Comparison of ENCODE assay signal across 27 mouse cellular contexts in genomic region chr4:101707234-101707633, GRCm38 (mm10). TPM values are rescaled to one million over a fixed set of nuclear protein-coding genes. Genes with fewer than 3 reads are reported as not detected.
A peak's percentile ranks its signal among the peaks of the same experiment; 100 is the strongest.
DNase-seq lines count a peak whose midpoint lies in the region; ATAC-seq and TF ChIP-seq lines count a peak whose summit lies in the region.
"Had no signal": no experiment of that assay in that cellular context is flagged by ENCODE, and none has a peak within 500 bp of the region (broad histone marks: within the 10 kb centered on the region; RNA-seq: fewer than 3 reads in every experiment).

No protein-coding gene starts in this region.

- H3K9me3 ChIP-seq in embryonic facial prominence, embryonic 10.5 days, result no peaks in the 10 kb centered on the region
- H3K9me3 ChIP-seq in limb, embryonic 14.5 days (ENCODE audit: control insufficient read depth, low read length), result no peaks in the 10 kb centered on the region
- H3K9me3 ChIP-seq: forebrain, embryonic 15.5 days; G1E; hindbrain, embryonic 13.5 days; liver, embryonic 13.5 days; megakaryocyte, embryonic 14.5 days; neural tube, embryonic 12.5 days had no signal

- peak; percentile 79 for DNase-seq in embryo, embryonic 10.5 days (ENCODE audit: low spot score)
- DNase-seq in embryonic facial prominence, embryonic 10.5 days (ENCODE audit: low spot score), result peak; percentile 71
- DNase-seq in forelimb bud, embryonic 11.5 days (ENCODE audit: low read depth, low spot score), result peak; percentile 86
- DNase-seq in limb, embryonic 14.5 days (ENCODE audit: low spot score), result peak; percentile 72
- no peak for DNase-seq in spleen, postnatal 10 days (ENCODE audit: low spot score in 2 of 2)
- DNase-seq in left cerebral cortex, postnatal 14 days (ENCODE audit: low spot score in 2 of 2), result no peak
- no peak for DNase-seq in frontal cortex, postnatal 36 days (ENCODE audit: low spot score in 2 of 2)
- DNase-seq: adrenal gland, adult 2 months; B cell, adult 2 months; cerebellum, adult 11-12 months; cerebellum, postnatal 25 days; gastrocnemius, postnatal 25 days; kidney, adult 8-10 months; kidney, postnatal 10 days; liver, embryonic 13.5 days; lung, adult 2 months; lung, postnatal 36 days; midbrain, embryonic 14.5 days; retina, postnatal 1 day; thymus, postnatal 14 days had no signal

- TF ChIP-seq POLR2A in limb, embryonic 14.5 days (IDR thresholded peaks at IDR 0.05; ENCODE audit: borderline replicate concordance, extremely low read depth, insufficient read depth, insufficient read length), result no peak

- intact Hi-C loops in left cerebral cortex, postnatal 14 days (cut with DNase I), result no loop called here

- no peak overlapping the region for H3K4me3 ChIP-seq in embryonic facial prominence, embryonic 10.5 days
- H3K4me3 ChIP-seq in limb, embryonic 14.5 days (replicated peaks; ENCODE audit: low read length), result no peak overlapping the region
- H3K4me3 ChIP-seq: forebrain, embryonic 15.5 days; hindbrain, embryonic 13.5 days; liver, embryonic 13.5 days; megakaryocyte, embryonic 14.5 days; neural tube, embryonic 12.5 days had no signal

- H3K4me2 ChIP-seq in limb, embryonic 14.5 days (replicated peaks; ENCODE audit: low read depth, low read length, severe bottlenecking), result no peak overlapping the region
- H3K4me2 ChIP-seq: forebrain, embryonic 15.5 days; hindbrain, embryonic 13.5 days; liver, embryonic 13.5 days; neural tube, embryonic 12.5 days had no signal

- no peak overlapping the region for H3K9ac ChIP-seq in limb, embryonic 14.5 days (ENCODE audit: low read depth, low read length, severe bottlenecking)
- H3K9ac ChIP-seq: forebrain, embryonic 15.5 days; hindbrain, embryonic 13.5 days; liver, embryonic 13.5 days; neural tube, embryonic 12.5 days had no signal

- H3K4me1 ChIP-seq in embryonic facial prominence, embryonic 10.5 days, result peaks cover 21% of the 10 kb centered on the region
- peaks cover 17% of the 10 kb centered on the region for H3K4me1 ChIP-seq in limb, embryonic 14.5 days (ENCODE audit: control insufficient read depth, insufficient read depth, low read length)
- H3K4me1 ChIP-seq: forebrain, embryonic 15.5 days; hindbrain, embryonic 13.5 days; liver, embryonic 13.5 days; megakaryocyte, embryonic 14.5 days; neural tube, embryonic 12.5 days had no signal

- no peaks in the 10 kb centered on the region for H3K36me3 ChIP-seq in embryonic facial prominence, embryonic 10.5 days (replicated peaks)
- H3K36me3 ChIP-seq in limb, embryonic 14.5 days (ENCODE audit: control insufficient read depth, insufficient read depth, low read length), result no peaks in the 10 kb centered on the region
- H3K36me3 ChIP-seq: forebrain, embryonic 15.5 days; G1E; hindbrain, embryonic 13.5 days; liver, embryonic 13.5 days; neural tube, embryonic 12.5 days had no signal

- H3K27ac ChIP-seq in embryonic facial prominence, embryonic 10.5 days (replicated peaks), result peak overlapping the region; percentile 61; the same call in 1 of the 2 replicates
- peak overlapping the region; percentile 75; the same call in 1 of the 2 replicates for H3K27ac ChIP-seq in limb, embryonic 14.5 days (replicated peaks; ENCODE audit: low read depth, low read length)
- H3K27ac ChIP-seq: forebrain, embryonic 15.5 days; hindbrain, embryonic 13.5 days; liver, embryonic 13.5 days; neural tube, embryonic 12.5 days had no signal

- WGBS in embryonic facial prominence, embryonic 10.5 days, result 23% methylated on average over 2 of the region's 2 CpGs
- WGBS in limb, embryonic 14.5 days, result 19% methylated on average over 2 of the region's 2 CpGs

- H3K27me3 ChIP-seq in embryonic facial prominence, embryonic 10.5 days (replicated peaks; ENCODE audit: low read depth, poor library complexity, severe bottlenecking), result no peaks in the 10 kb centered on the region
- H3K27me3 ChIP-seq in limb, embryonic 14.5 days (ENCODE audit: control insufficient read depth, insufficient read depth, low read length), result no peaks in the 10 kb centered on the region
- H3K27me3 ChIP-seq: CH12.LX; forebrain, embryonic 15.5 days; hindbrain, embryonic 13.5 days; liver, embryonic 13.5 days; megakaryocyte, embryonic 14.5 days; neural tube, embryonic 12.5 days had no signal

- ATAC-seq in limb, embryonic 14.5 days (ENCODE audit: low FRiP score, low read depth), result peak; percentile 85
- ATAC-seq: forebrain, embryonic 15.5 days; Patski had no signal

RNA-seq across cellular contexts. Expression of gene Lepr, which starts 10.0 kb away (rescaled TPM):
- polyA plus RNA-seq in embryonic facial prominence, embryonic 10.5 days (2016; fragmentation: Nextera tagmentation; extraction: Ambion mirVana), result 2.5 and 3.3 TPM in 2 replicates
- 10.3 and 13.0 TPM in 2 replicates for polyA plus RNA-seq in limb, embryonic 14.5 days (2012; rRNA removed)
- 12.8 and 16.1 TPM in 2 replicates for polyA plus RNA-seq in limb, embryonic 14.5 days (2014; fragmentation: Nextera tagmentation; extraction: Ambion mirVana)
- total RNA-seq in left cerebral cortex, postnatal 14 days (2021), result 1 to 10 TPM; 4.3 to 4.6 TPM
- total RNA-seq: CH12.LX had no signal
- polyA plus RNA-seq: G1E had no signal

RNA-seq across cellular contexts. Expression of gene Leprot, which starts 59.7 kb away (rescaled TPM):
- 59.8 and 67.7 TPM in 2 replicates for polyA plus RNA-seq in embryonic facial prominence, embryonic 10.5 days (2016; fragmentation: Nextera tagmentation; extraction: Ambion mirVana)
- 98.6 and 104 TPM in 2 replicates for polyA plus RNA-seq in limb, embryonic 14.5 days (2012; rRNA removed)
- polyA plus RNA-seq in limb, embryonic 14.5 days (2014; fragmentation: Nextera tagmentation; extraction: Ambion mirVana), result 102 and 111 TPM in 2 replicates
- total RNA-seq in left cerebral cortex, postnatal 14 days (2021), result 10 to 100 TPM; 28.7 to 29.6 TPM

Comparison
In these comparisons a context has a peak if more than half of its experiments do, and no peak if none do; other contexts are left out.
1. DNase-seq: peak in embryo, embryonic 10.5 days (single experiment), embryonic facial prominence, embryonic 10.5 days (single experiment), forelimb bud, embryonic 11.5 days (single experiment) and limb, embryonic 14.5 days (single experiment); none in spleen, postnatal 10 days (0 of 2), left cerebral cortex, postnatal 14 days (0 of 2) and frontal cortex, postnatal 36 days (0 of 2).